Mouse (Mus musculus): ENCODE results near the gene Gm21518.
"Not testable (repeated sequence)": the region's sequence is repeated elsewhere in the genome, so short reads cannot be mapped to it uniquely, and the experiment has no call there.

Gene Gm21518

GRCm38 (mm10) chrY:62190566-62190965, at the start of gene Gm21518:
Gm21518 (plus strand) TSS chrY:62190866.
- DNase-seq (ENCODE audit: low read depth, low spot score) = not testable (repeated sequence)
